Mouse (Mus musculus) cerebellum, adult 2 months (tissue): Measurements from ENCODE around the gene Ms4a10. TPM values are rescaled to one million over a fixed set of nuclear protein-coding genes. Genes with fewer than 3 reads are reported as not detected.

Source experiments
- DNase-seq, 2 experiments: peaks; one replicate each; pipeline ENCODE4 v3.0.0; 2021
- H3K27ac ChIP-seq: fragments of 200-500 bp; 2 replicates; pipeline ENCODE4 v1.5.1; 2012; ENCODE audit warnings: low read length, control low read depth, inconsistent platforms; ENCODE audit not compliant: insufficient read depth
- H3K27me3 ChIP-seq: fragments of 200-500 bp; 2 replicates; pipeline ENCODE4 v1.6.1; 2012; ENCODE audit warnings: inconsistent platforms, mild to moderate bottlenecking, low read length, moderate library complexity; ENCODE audit not compliant: control insufficient read depth, insufficient read depth
- H3K4me1 ChIP-seq: fragments of 200-500 bp; 2 replicates; pipeline ENCODE4 v1.6.1; 2011; ENCODE audit warnings: low read length; ENCODE audit not compliant: control insufficient read depth, insufficient read depth
- H3K4me3 ChIP-seq: fragments of 200-500 bp; replicated peaks from 2 replicates; pipeline ENCODE3; 2011; ENCODE audit warnings: mild to moderate bottlenecking, low read depth, low read length, control low read depth; ENCODE audit not compliant: insufficient read depth
- CTCF ChIP-seq: fragments of 200-500 bp; IDR thresholded peaks from 2 replicates; pipeline ENCODE4 v1.5.1; 2011; ENCODE audit warnings: low read depth, mild to moderate bottlenecking, control low read depth, low read length, moderate library complexity, borderline replicate concordance; ENCODE audit not compliant: insufficient read depth
- POLR2A ChIP-seq: fragments of 200-500 bp; IDR thresholded peaks from 2 replicates; pipeline ENCODE4 v1.6.1; 2011; ENCODE audit warnings: low read length, control low read depth, borderline replicate concordance; ENCODE audit not compliant: insufficient read depth
- WGBS: fragments of 180-500 bp; shearing (Covaris S2); methylation state at CpG from one replicate; pipeline ENCODE4 v1.1.7; 2018; 5-methylcytosine and 5-hydroxymethylcytosine counted together
- polyA plus RNA-seq: library from polyadenylated mRNA; depleted of rRNA; stranded (reverse); fragments of >200 nt; gene quantifications from 2 replicates; pipeline ENCODE4 v1.2.3, GENCODE M21; 2012; rRNA removed

Gene Ms4a10
- not detected in 2 replicates for polyA plus RNA-seq

GRCm38 (mm10) chr19:10974238-10974865 lies at the start of gene Ms4a10:
TSS of gene Ms4a10 (minus strand) at chr19:10974670.
- TF ChIP-seq CTCF (no peak), POLR2A (no peak)
- no peaks in the 10 kb centered on the region; the same call in 1 of the 2 replicates for H3K27me3 ChIP-seq
- no peak within 1 kb of the TSS for H3K4me3 ChIP-seq
- no peak within 1 kb of the TSS for H3K27ac ChIP-seq
- H3K4me1 ChIP-seq, result no peaks in the 10 kb centered on the region
- 60% methylated on average over 4 of the region's 4 CpGs for WGBS
- no peak for DNase-seq

DNA sequence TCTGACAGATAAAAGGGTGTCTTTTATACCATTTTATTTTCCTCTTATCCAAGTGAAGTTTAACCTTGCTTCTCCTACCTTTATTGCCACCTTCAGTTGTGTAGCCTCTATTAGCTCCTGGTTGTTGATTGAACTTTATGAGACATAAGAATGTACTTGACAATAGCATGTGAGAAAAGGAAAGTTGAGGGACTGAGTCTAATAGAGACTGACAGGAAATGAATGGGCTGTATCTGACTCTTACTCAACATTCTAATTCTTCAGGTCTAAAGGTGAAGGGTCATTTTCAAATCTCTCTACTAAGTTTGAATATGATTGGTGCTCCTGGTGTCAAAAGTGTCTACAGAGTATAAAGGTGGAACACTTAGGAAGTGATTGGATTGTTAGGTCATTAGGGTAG lies 47.9 kb upstream of the Ms4a10 start:
- Histone ChIP-seq H3K27ac (no peak overlapping the region), H3K27me3 (no peaks in the 10 kb centered on the region), H3K4me3 (no peak overlapping the region), H3K4me1 (no peaks in the 10 kb centered on the region)
- no peak for DNase-seq
- TF ChIP-seq POLR2A (no peak), CTCF (no peak)

GRCm38 (mm10) chr19:11017891-11018290 lies 43.4 kb upstream of the Ms4a10 start, which contains the start of gene Ms4a18:
TSS of gene Ms4a18 (minus strand) at chr19:11018031.
- DNase-seq, result no peak
- no peak within 1 kb of the TSS for H3K4me3 ChIP-seq
- H3K27me3 ChIP-seq, result no peaks in the 10 kb centered on the region
- no peaks in the 10 kb centered on the region for H3K4me1 ChIP-seq
- 90% methylated on average over 3 of the region's 3 CpGs for WGBS
- H3K27ac ChIP-seq, result no peak within 1 kb of the TSS
- TF ChIP-seq POLR2A, result no peak
- TF ChIP-seq CTCF, result no peak

DNA sequence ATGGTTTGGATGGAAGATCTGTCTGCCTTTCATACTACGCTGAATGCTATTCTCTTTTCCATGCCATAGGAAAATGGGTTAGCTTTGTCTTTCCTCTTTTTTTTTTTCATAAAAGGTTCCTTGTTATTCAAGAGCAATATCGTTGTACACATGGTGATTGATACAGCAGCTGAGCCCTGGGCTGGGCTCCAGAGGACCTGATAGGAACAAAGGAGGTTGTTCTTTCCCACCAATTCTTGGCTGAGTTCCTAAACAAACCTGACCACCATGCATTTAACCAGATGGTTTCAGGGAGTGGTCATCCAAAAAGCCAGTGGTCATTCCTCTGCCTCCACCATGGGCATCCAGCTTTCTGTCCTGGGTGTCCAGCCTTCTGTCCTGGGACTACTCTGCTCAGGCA lies 42.8 kb upstream of the Ms4a10 start:
- Histone ChIP-seq H3K4me3 (no peak overlapping the region), H3K27me3 (no peaks in the 10 kb centered on the region), H3K4me1 (no peaks in the 10 kb centered on the region), H3K27ac (no peak overlapping the region)
- TF ChIP-seq POLR2A (no peak), CTCF (no peak)
- 42% methylated on average over 2 of the region's 2 CpGs for WGBS
- no peak for DNase-seq

DNA sequence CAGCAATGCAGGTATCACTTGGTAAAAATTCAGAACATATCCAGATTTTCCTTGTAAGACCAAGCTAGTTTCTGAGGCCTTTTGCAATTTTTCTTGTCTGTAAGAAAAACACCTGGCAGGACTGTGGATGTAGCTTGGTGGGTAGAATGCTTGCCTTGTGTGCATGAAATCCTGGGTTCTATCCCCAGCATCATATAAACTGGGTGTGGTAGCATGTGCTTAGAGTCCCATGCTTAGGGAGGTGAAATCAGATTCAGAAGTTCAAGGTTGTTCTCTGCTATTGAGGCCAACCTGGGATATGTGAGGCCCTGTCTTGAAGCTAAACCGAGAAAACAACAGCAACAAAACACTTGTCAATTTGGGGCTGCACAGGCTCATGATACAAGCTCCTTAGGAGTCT lies 41.5 kb upstream of the Ms4a10 start:
- no peaks in the 10 kb centered on the region for H3K27me3 ChIP-seq
- no peak overlapping the region for H3K27ac ChIP-seq
- TF ChIP-seq CTCF, result no peak
- no peak for TF ChIP-seq POLR2A
- no peak overlapping the region for H3K4me3 ChIP-seq
- no peak for DNase-seq
- 85% methylated on average over 1 of the region's 1 CpGs for WGBS
- H3K4me1 ChIP-seq, result no peaks in the 10 kb centered on the region

- Histone ChIP-seq H3K27ac (no peak overlapping the region), H3K4me3 (no peak overlapping the region), H3K4me1 (no peaks in the 10 kb centered on the region), H3K27me3 (no peaks in the 10 kb centered on the region)
- DNase-seq, result no peak
- TF ChIP-seq POLR2A (no peak), CTCF (no peak)
Observed at GRCm38 (mm10) chr19:11015468-11015867, 41.0 kb upstream of the Ms4a10 start.

- WGBS, result 82% methylated on average over 7 of the region's 7 CpGs
- H3K4me1 ChIP-seq, result no peaks in the 10 kb centered on the region
- TF ChIP-seq POLR2A, result no peak
- no peaks in the 10 kb centered on the region for H3K27me3 ChIP-seq
- no peak within 1 kb of the TSS for H3K4me3 ChIP-seq
- no peak within 1 kb of the TSS for H3K27ac ChIP-seq
- DNase-seq, result no peak
Observed at GRCm38 (mm10) chr19:10993150-10993549, 18.7 kb upstream of the Ms4a10 start, which contains the start of gene Ms4a15. TSS of gene Ms4a15 (minus strand) at chr19:10993250.

DNA sequence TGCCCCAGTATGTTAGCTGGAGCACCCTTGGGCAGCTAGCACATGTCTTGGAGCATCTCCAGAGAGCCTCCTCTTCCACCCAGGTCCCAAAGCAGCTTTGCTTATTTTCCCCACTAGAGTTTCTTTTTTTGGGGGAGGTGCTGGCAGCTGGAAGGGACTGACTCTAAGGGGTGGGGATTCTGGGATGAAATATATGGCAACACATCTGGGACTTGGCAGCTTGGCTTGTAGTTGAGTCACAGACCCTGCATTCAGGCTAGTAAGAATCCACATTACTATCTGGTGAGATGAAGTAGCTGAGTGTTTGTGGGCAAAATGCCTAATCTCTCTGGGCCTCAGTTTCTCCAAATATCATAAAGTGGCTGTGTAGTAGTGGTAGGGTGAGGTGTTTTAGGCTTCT lies 17.4 kb upstream of the Ms4a10 start:
- no peak overlapping the region for H3K27ac ChIP-seq
- no peak for DNase-seq
- no peak overlapping the region for H3K4me3 ChIP-seq
- TF ChIP-seq CTCF (no peak), POLR2A (no peak)
- no peaks in the 10 kb centered on the region for H3K4me1 ChIP-seq
- H3K27me3 ChIP-seq, result no peaks in the 10 kb centered on the region
